Mouse (Mus musculus): ENCODE data around the gene Bpi. TPM values are rescaled to one million over a fixed set of nuclear protein-coding genes. Genes with fewer than 3 reads are reported as not detected.

Gene Bpi
- not detected for polyA plus RNA-seq (2014; fragmentation: Illumina TruSeq; extraction: RNeasy Lipid Tissue Mini Kit (QIAGEN cat#74804); ENCODE audit: low read depth, low replicate concordance)

GRCm38 (mm10) chr2:158258005-158258418 lies at the start of gene Bpi:
TSS of gene Bpi (plus strand) at chr2:158258094.

GRCm38 (mm10) chr2:158228670-158229502 lies 29.0 kb upstream of the Bpi start, which contains the start of gene D630003M21Rik:
TSS of gene D630003M21Rik (minus strand) at chr2:158229222.

GRCm38 (mm10) chr2:158305948-158306695 lies 48.2 kb downstream of the Bpi start, which contains the start of gene Lbp:
TSS of gene Lbp (plus strand) at chr2:158306493.

Other genes starting within 250 kb of the Bpi start
- 13.7 TPM for gene Tti1, start 229.7 kb upstream of the Bpi start, polyA plus RNA-seq (2014; fragmentation: Illumina TruSeq; extraction: RNeasy Lipid Tissue Mini Kit (QIAGEN cat#74804); ENCODE audit: low read depth, low replicate concordance)
- 17.9 TPM for gene Rprd1b, start 229.6 kb upstream of the Bpi start, polyA plus RNA-seq (2014; fragmentation: Illumina TruSeq; extraction: RNeasy Lipid Tissue Mini Kit (QIAGEN cat#74804); ENCODE audit: low read depth, low replicate concordance)
- 2.7 TPM for gene Tgm2, start 111.7 kb upstream of the Bpi start, polyA plus RNA-seq (2014; fragmentation: Illumina TruSeq; extraction: RNeasy Lipid Tissue Mini Kit (QIAGEN cat#74804); ENCODE audit: low read depth, low replicate concordance)
- not detected for gene D630003M21Rik, start 28.9 kb upstream of the Bpi start, polyA plus RNA-seq (2014; fragmentation: Illumina TruSeq; extraction: RNeasy Lipid Tissue Mini Kit (QIAGEN cat#74804); ENCODE audit: low read depth, low replicate concordance)
- 13.0 TPM for gene Lbp, start 48.4 kb downstream of the Bpi start, polyA plus RNA-seq (2014; fragmentation: Illumina TruSeq; extraction: RNeasy Lipid Tissue Mini Kit (QIAGEN cat#74804); ENCODE audit: low read depth, low replicate concordance)
- gene Snhg11, start 117.5 kb downstream of the Bpi start, polyA plus RNA-seq (2014; fragmentation: Illumina TruSeq; extraction: RNeasy Lipid Tissue Mini Kit (QIAGEN cat#74804); ENCODE audit: low read depth, low replicate concordance) = 9.3 TPM
- 121 TPM for gene Ralgapb, start 151.8 kb downstream of the Bpi start, polyA plus RNA-seq (2014; fragmentation: Illumina TruSeq; extraction: RNeasy Lipid Tissue Mini Kit (QIAGEN cat#74804); ENCODE audit: low read depth, low replicate concordance)
- 5.9 TPM for gene Adig, start 244.5 kb downstream of the Bpi start, polyA plus RNA-seq (2014; fragmentation: Illumina TruSeq; extraction: RNeasy Lipid Tissue Mini Kit (QIAGEN cat#74804); ENCODE audit: low read depth, low replicate concordance)

All from adrenal gland, adult 10 weeks (tissue).